Mouse (Mus musculus) embryonic fibroblast, embryonic 13.5 days (primary cell): ENCODE measurements around the gene Ildr1.

Source experiments
- CTCF ChIP-seq: IDR thresholded peaks from 2 replicates; pipeline ENCODE4 v1.5.1; 2011; ENCODE audit warnings: mild to moderate bottlenecking, control low read depth, low read length, moderate library complexity, borderline replicate concordance; ENCODE audit not compliant: insufficient read depth
- POLR2A ChIP-seq: IDR thresholded peaks from 2 replicates; pipeline ENCODE4 v1.6.1; 2011; ENCODE audit warnings: low read depth, mild to moderate bottlenecking, control low read depth, low read length, moderate library complexity

DNA sequence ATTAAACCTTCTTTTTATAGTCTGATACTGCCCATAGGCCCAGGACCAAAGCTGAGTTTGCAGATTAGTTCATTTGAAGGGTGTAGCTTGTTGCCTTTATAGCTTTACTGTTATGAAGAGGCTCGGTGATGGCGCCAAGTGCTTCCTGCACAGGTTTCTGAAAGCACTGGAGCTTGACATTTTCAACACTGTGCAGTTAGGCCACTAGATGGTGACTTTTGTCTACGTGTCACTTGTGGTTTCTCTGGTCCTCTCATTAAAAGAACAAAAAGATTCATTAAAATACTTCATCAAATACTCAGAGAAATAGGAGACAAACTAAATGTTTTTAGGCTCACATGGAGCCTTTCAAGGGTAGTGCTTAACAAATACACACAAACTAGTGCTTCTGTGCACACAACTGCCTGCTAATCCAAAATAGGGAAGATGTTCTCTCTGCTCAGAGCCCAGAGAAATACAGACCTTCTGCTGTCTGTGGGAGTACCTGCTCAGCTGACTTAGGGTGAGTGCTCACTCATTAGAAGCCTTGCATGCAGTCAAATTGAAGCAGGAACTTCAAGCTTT lies 30.2 kb downstream of the Ildr1 start:
- TF ChIP-seq CTCF (no peak), POLR2A (no peak)
